Mouse (Mus musculus) kidney, adult 2 months (tissue): ENCODE results near the gene Aars.

Experiments
- CTCF ChIP-seq: fragments of 200-500 bp; conservative IDR thresholded peaks from 2 replicates; pipeline ENCODE4 v1.5.1; 2011; ENCODE audit warnings: low read depth, mild to moderate bottlenecking, control low read depth, low read length, moderate library complexity, mixed read lengths; ENCODE audit not compliant: insufficient read depth, insufficient read length
- POLR2A ChIP-seq: fragments of 200-500 bp; IDR thresholded peaks from one replicate; pipeline ENCODE4 v1.6.1; 2011; ENCODE audit warnings: low read depth, low read length, control low read depth

DNA sequence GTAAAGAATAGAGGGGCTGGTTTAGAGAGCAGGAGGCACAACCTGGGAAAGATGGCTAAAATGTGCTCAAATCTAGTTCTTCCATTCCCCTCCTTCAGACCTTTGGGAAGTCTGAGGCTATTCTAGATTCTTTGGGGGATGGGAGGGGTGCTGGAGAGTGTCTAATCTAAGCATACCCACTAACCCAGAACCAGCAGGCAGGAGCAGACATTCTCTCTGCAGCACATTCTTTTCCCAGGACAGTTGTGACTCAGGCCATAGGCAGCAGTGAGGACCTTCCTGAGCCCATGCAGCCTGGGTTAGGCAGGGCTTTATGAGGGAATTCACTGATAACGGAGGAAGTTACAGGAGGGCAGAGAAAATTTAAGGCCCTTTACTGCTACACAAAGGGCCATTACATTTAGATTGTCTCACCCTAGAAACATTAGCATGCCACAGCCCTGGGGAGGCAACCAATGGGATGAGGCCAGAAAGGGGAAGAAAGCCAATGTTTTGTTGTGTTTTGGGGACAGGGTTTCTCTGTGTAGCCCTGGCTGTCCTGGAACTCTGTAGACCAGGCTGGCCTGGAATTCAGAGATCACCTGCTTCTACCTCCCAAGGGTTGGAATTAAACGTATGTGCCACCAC is 26.1 kb downstream of the Aars start:
- no peak for TF ChIP-seq CTCF
- no peak for TF ChIP-seq POLR2A
